Mouse (Mus musculus) myocyte (in vitro differentiated cells): ENCODE data around the gene Calhm5.

Experiments
- CEBPB ChIP-seq: IDR thresholded peaks from 2 replicates; pipeline ENCODE4 v1.6.1; 2011; ENCODE audit warnings: mild to moderate bottlenecking, moderate library complexity; ENCODE audit not compliant: poor library complexity, insufficient read depth, severe bottlenecking
- E2F4 ChIP-seq: IDR thresholded peaks from one replicate; pipeline ENCODE4 v1.6.1; 2011; ENCODE audit warnings: mild to moderate bottlenecking, control low read depth, moderate library complexity; ENCODE audit not compliant: insufficient read depth
- MAX ChIP-seq: IDR thresholded peaks from one replicate; pipeline ENCODE4 v1.6.1; 2011; ENCODE audit warnings: low read depth, mild to moderate bottlenecking, control low read depth
- MYOD1 ChIP-seq, 3 experiments: IDR thresholded peaks; one replicate each; pipeline ENCODE4 v1.6.1; 2011; ENCODE audit warnings: control low read depth in 2 of 3, low read depth in 2 of 3, mild to moderate bottlenecking in 2 of 3, moderate library complexity in 1 of 3; ENCODE audit not compliant: insufficient read length in 2 of 3, control insufficient read depth in 1 of 3
- MYOG ChIP-seq, 3 experiments: IDR thresholded peaks; one replicate each; pipeline ENCODE4 v1.6.1; 2011; ENCODE audit warnings: control low read depth in 2 of 3, low read depth in 2 of 3, mild to moderate bottlenecking in 2 of 3; ENCODE audit not compliant: insufficient read length in 2 of 3, control insufficient read depth in 1 of 3, insufficient read depth in 1 of 3
- POLR2A ChIP-seq: IDR thresholded peaks from one replicate; pipeline ENCODE4 v1.6.1; 2011; ENCODE audit warnings: low read depth, mild to moderate bottlenecking, control low read depth, moderate library complexity; ENCODE audit not compliant: insufficient read length
- POLR2AphosphoS2 ChIP-seq: IDR thresholded peaks from one replicate; pipeline ENCODE4 v1.6.1; 2011; ENCODE audit warnings: low read depth, control low read depth; ENCODE audit not compliant: insufficient read length
- SRF ChIP-seq: IDR thresholded peaks from one replicate; pipeline ENCODE4 v1.6.1; 2011; ENCODE audit warnings: low read depth; ENCODE audit not compliant: control insufficient read depth, insufficient read length
- TCF12 ChIP-seq: IDR thresholded peaks from one replicate; pipeline ENCODE4 v1.6.1; 2011; ENCODE audit warnings: mild to moderate bottlenecking, control low read depth; ENCODE audit not compliant: poor library complexity, insufficient read depth, severe bottlenecking
- TCF3 ChIP-seq: IDR thresholded peaks from one replicate; pipeline ENCODE4 v1.6.1; 2011; ENCODE audit warnings: low read depth, control low read depth; ENCODE audit not compliant: insufficient read length
- USF1 ChIP-seq: IDR thresholded peaks from one replicate; pipeline ENCODE4 v1.6.1; 2011; ENCODE audit warnings: low read depth, mild to moderate bottlenecking, control low read depth, moderate library complexity

DNA sequence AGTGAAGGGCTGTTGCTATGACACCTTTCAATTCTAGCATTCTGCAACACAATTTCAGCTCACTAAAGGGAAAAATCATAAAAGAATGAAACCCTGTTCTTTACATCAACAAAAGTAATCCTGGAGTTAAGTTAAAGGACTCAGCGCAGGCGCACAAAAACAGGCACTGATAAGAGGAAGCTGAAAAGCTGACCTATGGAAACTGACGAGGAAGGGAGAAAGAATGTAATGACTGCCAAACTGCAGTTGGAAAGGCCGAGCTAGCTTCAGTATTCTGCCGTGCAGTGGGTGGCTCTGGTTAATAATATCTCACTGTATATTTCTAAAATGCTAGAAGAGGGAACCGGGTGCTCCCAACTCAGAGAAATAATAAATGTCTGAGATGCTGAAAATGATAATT lies 41.7 kb upstream of the Calhm5 start:
- TF ChIP-seq MYOG (IDR thresholded peaks at IDR 0.05; ENCODE audit: control insufficient read depth in 1 of 3, insufficient read depth in 1 of 3, insufficient read length in 2 of 3, low read depth in 2 of 3) (no peak), POLR2A (no peak), CEBPB (no peak), TCF12 (no peak), MAX (no peak), MYOD1 (IDR thresholded peaks at IDR 0.05; ENCODE audit: control insufficient read depth in 1 of 3, insufficient read length in 2 of 3, low read depth in 2 of 3) (no peak), E2F4 (no peak), POLR2AphosphoS2 (no peak), SRF (no peak), TCF3 (no peak), USF1 (no peak)
